Mouse (Mus musculus): ENCODE measurements at regions not wholly inside any gene's neighbourhood (a gene's known extent, or its start where the extent isn't known, plus 50 kb on each side); places are given as distances from the start of the nearest gene placed in this dataset.

DNA sequence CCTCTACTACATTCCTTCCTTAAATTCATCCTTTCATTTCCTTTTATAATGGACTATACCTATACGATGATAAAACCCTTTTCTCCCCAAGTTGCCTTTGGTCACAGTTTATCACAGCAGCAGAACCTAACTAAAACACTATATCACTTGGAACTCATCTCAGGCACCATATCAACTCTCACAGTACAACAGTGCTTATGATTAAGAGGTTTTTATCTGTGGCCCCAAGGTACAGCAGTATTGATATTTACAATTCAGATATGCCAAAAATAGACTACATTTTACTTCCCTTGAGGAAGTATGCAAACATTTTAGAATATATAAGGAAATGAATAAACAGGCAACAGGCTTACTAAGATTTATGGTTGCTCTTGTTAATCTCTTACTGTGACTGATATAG, 251.4 kb upstream of the Mef2c start:
- Histone ChIP-seq H3K79me2 (ENCODE audit: control insufficient read depth, insufficient read depth) (no peaks in the 10 kb centered on the region), H3K4me2 (ENCODE audit: low read depth) (no peak overlapping the region), H3K27me3 (ENCODE audit: control insufficient read depth, insufficient read depth, insufficient read length) (no peaks in the 10 kb centered on the region), H3ac (ENCODE audit: control insufficient read depth, insufficient read length) (no peak overlapping the region), H3K36me3 (ENCODE audit: control insufficient read depth, insufficient read depth) (no peaks in the 10 kb centered on the region), H3K4me3 (no peak overlapping the region)
- TF ChIP-seq POLR2A (IDR thresholded peaks at IDR 0.05; ENCODE audit: insufficient read length, low read depth): no peak
- TF ChIP-seq SRF (IDR thresholded peaks at IDR 0.05; ENCODE audit: control insufficient read depth, insufficient read length, low read depth): no peak
- no peak for TF ChIP-seq REST (IDR thresholded peaks at IDR 0.05; ENCODE audit: insufficient read depth, insufficient read length)
- no peak for TF ChIP-seq USF1 (IDR thresholded peaks at IDR 0.05; ENCODE audit: low read depth)
- no peak for TF ChIP-seq TCF3 (IDR thresholded peaks at IDR 0.05; ENCODE audit: insufficient read length, low read depth)
- TF ChIP-seq E2F4 (IDR thresholded peaks at IDR 0.05; ENCODE audit: insufficient read depth): no peak
- TF ChIP-seq CEBPB (IDR thresholded peaks at IDR 0.05; ENCODE audit: insufficient read depth, poor library complexity, severe bottlenecking): no peak
- no peak for TF ChIP-seq MYOG (IDR thresholded peaks at IDR 0.05; ENCODE audit: control insufficient read depth in 1 of 3, insufficient read depth in 1 of 3, insufficient read length in 2 of 3, low read depth in 2 of 3)
- TF ChIP-seq TCF12 (IDR thresholded peaks at IDR 0.05; ENCODE audit: insufficient read depth, poor library complexity, severe bottlenecking): no peak
- no peak for TF ChIP-seq MYOD1 (IDR thresholded peaks at IDR 0.05; ENCODE audit: control insufficient read depth in 1 of 3, insufficient read length in 2 of 3, low read depth in 2 of 3)
- no peak for TF ChIP-seq MAX (IDR thresholded peaks at IDR 0.05; ENCODE audit: low read depth)
- TF ChIP-seq POLR2AphosphoS2 (IDR thresholded peaks at IDR 0.05; ENCODE audit: insufficient read length, low read depth): no peak

DNA sequence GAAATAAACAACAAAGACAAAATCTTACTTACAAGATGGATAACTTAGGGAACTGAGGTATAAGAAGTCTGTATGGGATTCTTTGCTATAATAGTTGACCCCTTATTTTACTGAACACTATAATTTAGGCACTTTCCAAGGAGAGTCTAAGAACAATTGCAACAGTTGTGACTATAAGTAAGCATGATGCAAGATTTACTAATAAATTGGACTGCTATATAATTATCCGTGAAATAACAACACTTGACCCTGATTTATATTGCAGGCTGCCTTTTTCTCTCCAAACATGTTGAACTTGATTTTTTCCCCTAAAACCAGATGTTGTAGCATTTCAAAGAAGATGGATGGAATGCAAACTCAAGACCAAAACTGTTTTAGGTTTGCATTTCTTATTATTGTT, 237.2 kb upstream of the Mef2c start:
- H3K36me3 ChIP-seq (ENCODE audit: control insufficient read depth, insufficient read depth): no peaks in the 10 kb centered on the region
- H3ac ChIP-seq (ENCODE audit: control insufficient read depth, insufficient read length): no peak overlapping the region
- no peaks in the 10 kb centered on the region for H3K27me3 ChIP-seq (ENCODE audit: control insufficient read depth, insufficient read depth, insufficient read length)
- H3K79me2 ChIP-seq (ENCODE audit: control insufficient read depth, insufficient read depth): no peaks in the 10 kb centered on the region
- H3K4me3 ChIP-seq: no peak overlapping the region
- H3K4me2 ChIP-seq (ENCODE audit: low read depth): no peak overlapping the region
- no peak for TF ChIP-seq POLR2AphosphoS2 (IDR thresholded peaks at IDR 0.05; ENCODE audit: insufficient read length, low read depth)
- TF ChIP-seq SRF (IDR thresholded peaks at IDR 0.05; ENCODE audit: control insufficient read depth, insufficient read length, low read depth): no peak

DNA sequence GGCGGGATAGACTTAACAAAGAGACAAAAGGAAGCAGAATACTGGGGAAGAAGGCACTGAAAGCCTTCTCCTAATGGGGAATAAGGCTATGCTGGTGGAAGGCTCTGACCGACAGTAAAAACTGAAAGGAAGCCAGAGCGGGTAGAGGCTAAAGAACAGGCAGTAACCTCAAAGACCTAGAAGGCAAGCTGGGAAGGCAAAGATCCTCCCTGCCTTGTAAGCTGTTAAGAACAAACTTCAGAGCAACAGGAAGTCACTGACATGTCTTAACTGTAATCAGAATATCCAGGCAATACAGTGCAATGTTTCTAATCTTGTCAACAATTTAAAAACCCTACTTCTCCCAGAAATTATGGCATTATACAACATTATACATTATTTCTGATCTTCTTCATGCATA, 235.2 kb upstream of the Mef2c start:
- H3ac ChIP-seq (ENCODE audit: control insufficient read depth, insufficient read length): no peak overlapping the region
- no peaks in the 10 kb centered on the region for H3K36me3 ChIP-seq (ENCODE audit: control insufficient read depth, insufficient read depth)
- no peak overlapping the region for H3K4me3 ChIP-seq
- no peaks in the 10 kb centered on the region for H3K27me3 ChIP-seq (ENCODE audit: control insufficient read depth, insufficient read depth, insufficient read length)
- TF ChIP-seq TCF3 (IDR thresholded peaks at IDR 0.05; ENCODE audit: insufficient read length, low read depth) (no peak), E2F4 (IDR thresholded peaks at IDR 0.05; ENCODE audit: insufficient read depth) (no peak), POLR2A (IDR thresholded peaks at IDR 0.05; ENCODE audit: insufficient read length, low read depth) (no peak), REST (IDR thresholded peaks at IDR 0.05; ENCODE audit: insufficient read depth, insufficient read length) (no peak), USF1 (IDR thresholded peaks at IDR 0.05; ENCODE audit: low read depth) (no peak), MAX (IDR thresholded peaks at IDR 0.05; ENCODE audit: low read depth) (no peak), MYOD1 (IDR thresholded peaks at IDR 0.05; ENCODE audit: control insufficient read depth in 1 of 3, insufficient read length in 2 of 3, low read depth in 2 of 3) (no peak), CEBPB (IDR thresholded peaks at IDR 0.05; ENCODE audit: insufficient read depth, poor library complexity, severe bottlenecking) (no peak), POLR2AphosphoS2 (IDR thresholded peaks at IDR 0.05; ENCODE audit: insufficient read length, low read depth) (no peak), SRF (IDR thresholded peaks at IDR 0.05; ENCODE audit: control insufficient read depth, insufficient read length, low read depth) (no peak), MYOG (IDR thresholded peaks at IDR 0.05; ENCODE audit: control insufficient read depth in 1 of 3, insufficient read depth in 1 of 3, insufficient read length in 2 of 3, low read depth in 2 of 3) (no peak), TCF12 (IDR thresholded peaks at IDR 0.05; ENCODE audit: insufficient read depth, poor library complexity, severe bottlenecking) (no peak)
- H3K79me2 ChIP-seq (ENCODE audit: control insufficient read depth, insufficient read depth): no peaks in the 10 kb centered on the region
- H3K4me2 ChIP-seq (ENCODE audit: low read depth): no peak overlapping the region

DNA sequence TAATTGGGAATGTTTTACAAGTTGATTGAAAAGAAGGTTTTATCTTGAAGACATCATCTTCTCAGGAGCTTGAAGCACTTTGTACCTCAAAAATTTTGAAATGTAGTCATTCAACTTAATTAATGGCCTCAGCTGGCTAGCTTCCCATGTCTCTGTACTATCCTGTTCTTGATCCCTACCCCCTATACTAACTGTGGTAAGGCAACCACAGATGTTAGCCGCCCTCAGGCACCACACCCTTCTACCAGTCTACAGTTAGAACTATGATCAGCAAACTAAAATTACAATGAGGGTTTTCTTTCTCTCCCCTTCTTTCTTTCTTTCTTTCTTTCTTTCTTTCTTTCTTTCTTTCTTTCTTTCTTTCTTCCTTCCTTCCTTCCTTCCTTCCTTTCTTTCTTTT, 225.1 kb upstream of the Mef2c start:
- H3K36me3 ChIP-seq (ENCODE audit: control insufficient read depth, insufficient read depth): no peaks in the 10 kb centered on the region
- H3K4me3 ChIP-seq: no peak overlapping the region
- no peak overlapping the region for H3K4me2 ChIP-seq (ENCODE audit: low read depth)
- H3K79me2 ChIP-seq (ENCODE audit: control insufficient read depth, insufficient read depth): no peaks in the 10 kb centered on the region
- TF ChIP-seq MYOG (IDR thresholded peaks at IDR 0.05; ENCODE audit: control insufficient read depth in 1 of 3, insufficient read depth in 1 of 3, insufficient read length in 2 of 3, low read depth in 2 of 3): no peak
- TF ChIP-seq SRF (IDR thresholded peaks at IDR 0.05; ENCODE audit: control insufficient read depth, insufficient read length, low read depth): no peak
- no peak for TF ChIP-seq POLR2A (IDR thresholded peaks at IDR 0.05; ENCODE audit: insufficient read length, low read depth)
- no peak for TF ChIP-seq POLR2AphosphoS2 (IDR thresholded peaks at IDR 0.05; ENCODE audit: insufficient read length, low read depth)
- no peak for TF ChIP-seq CEBPB (IDR thresholded peaks at IDR 0.05; ENCODE audit: insufficient read depth, poor library complexity, severe bottlenecking)
- no peak for TF ChIP-seq USF1 (IDR thresholded peaks at IDR 0.05; ENCODE audit: low read depth)
- no peak for TF ChIP-seq MAX (IDR thresholded peaks at IDR 0.05; ENCODE audit: low read depth)
- TF ChIP-seq TCF12 (IDR thresholded peaks at IDR 0.05; ENCODE audit: insufficient read depth, poor library complexity, severe bottlenecking): no peak
- no peak for TF ChIP-seq E2F4 (IDR thresholded peaks at IDR 0.05; ENCODE audit: insufficient read depth)
- no peak for TF ChIP-seq TCF3 (IDR thresholded peaks at IDR 0.05; ENCODE audit: insufficient read length, low read depth)
- TF ChIP-seq MYOD1 (IDR thresholded peaks at IDR 0.05; ENCODE audit: control insufficient read depth in 1 of 3, insufficient read length in 2 of 3, low read depth in 2 of 3): no peak
- no peak for TF ChIP-seq REST (IDR thresholded peaks at IDR 0.05; ENCODE audit: insufficient read depth, insufficient read length)
- no peak overlapping the region for H3ac ChIP-seq (ENCODE audit: control insufficient read depth, insufficient read length)
- H3K27me3 ChIP-seq (ENCODE audit: control insufficient read depth, insufficient read depth, insufficient read length): no peaks in the 10 kb centered on the region

DNA sequence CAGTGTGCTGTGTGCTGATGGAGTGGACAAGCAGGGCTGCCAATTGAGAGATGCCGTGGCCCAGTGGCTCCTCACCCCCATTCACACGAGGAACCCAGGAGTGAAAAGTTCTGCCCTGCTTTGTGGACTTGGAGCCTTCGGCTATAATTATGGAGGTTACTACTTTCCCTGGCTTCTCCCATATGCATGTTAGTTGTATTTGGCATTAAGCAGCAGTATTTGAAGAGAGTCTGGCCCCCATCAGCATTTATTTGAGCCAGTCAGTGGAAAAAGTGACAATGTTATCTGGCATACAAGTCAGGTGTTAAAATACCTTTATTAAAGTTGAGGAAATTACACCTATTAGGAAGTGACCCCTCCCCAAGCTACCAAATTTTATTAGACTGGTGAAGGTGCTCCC, 196.1 kb upstream of the Mef2c start:
- no peak overlapping the region for H3ac ChIP-seq (ENCODE audit: control insufficient read depth, insufficient read length)

More for the DNA sequence above, 196.1 kb upstream of the Mef2c start:
- no peak for TF ChIP-seq USF1 (IDR thresholded peaks at IDR 0.05; ENCODE audit: low read depth)
- no peak for TF ChIP-seq SRF (IDR thresholded peaks at IDR 0.05; ENCODE audit: control insufficient read depth, insufficient read length, low read depth)
- no peak for TF ChIP-seq REST (IDR thresholded peaks at IDR 0.05; ENCODE audit: insufficient read depth, insufficient read length)
- TF ChIP-seq E2F4 (IDR thresholded peaks at IDR 0.05; ENCODE audit: insufficient read depth): no peak
- no peak for TF ChIP-seq TCF3 (IDR thresholded peaks at IDR 0.05; ENCODE audit: insufficient read length, low read depth)
- TF ChIP-seq MYOG (IDR thresholded peaks at IDR 0.05; ENCODE audit: control insufficient read depth in 1 of 3, insufficient read depth in 1 of 3, insufficient read length in 2 of 3, low read depth in 2 of 3): no peak
- no peak for TF ChIP-seq POLR2A (IDR thresholded peaks at IDR 0.05; ENCODE audit: insufficient read length, low read depth)
- TF ChIP-seq CEBPB (IDR thresholded peaks at IDR 0.05; ENCODE audit: insufficient read depth, poor library complexity, severe bottlenecking): no peak
- no peak for TF ChIP-seq MYOD1 (IDR thresholded peaks at IDR 0.05; ENCODE audit: control insufficient read depth in 1 of 3, insufficient read length in 2 of 3, low read depth in 2 of 3)
- no peak for TF ChIP-seq TCF12 (IDR thresholded peaks at IDR 0.05; ENCODE audit: insufficient read depth, poor library complexity, severe bottlenecking)
- TF ChIP-seq MAX (IDR thresholded peaks at IDR 0.05; ENCODE audit: low read depth): no peak
- TF ChIP-seq POLR2AphosphoS2 (IDR thresholded peaks at IDR 0.05; ENCODE audit: insufficient read length, low read depth): no peak
- Histone ChIP-seq H3K36me3 (ENCODE audit: control insufficient read depth, insufficient read depth) (no peaks in the 10 kb centered on the region), H3K4me3 (no peak overlapping the region), H3K79me2 (ENCODE audit: control insufficient read depth, insufficient read depth) (no peaks in the 10 kb centered on the region), H3K4me2 (ENCODE audit: low read depth) (no peak overlapping the region), H3K27me3 (ENCODE audit: control insufficient read depth, insufficient read depth, insufficient read length) (no peaks in the 10 kb centered on the region)
